Mouse (Mus musculus) hindbrain, embryonic 16.5 days (tissue): ENCODE results near the gene Mpg. TPM values are rescaled to one million over a fixed set of nuclear protein-coding genes. Genes with fewer than 3 reads are reported as not detected.
"Not testable (repeated sequence)": the region's sequence is repeated elsewhere in the genome, so short reads cannot be mapped to it uniquely, and the experiment has no call there.

Source experiments
- ATAC-seq: fragments of 200-750 bp; cut with Nextera tagmentation; 2 replicates; pipeline ENCODE4 v1.8.0; 2017; ENCODE audit warnings: moderate TSS enrichment, moderate library complexity
- H3K27ac ChIP-seq: fragments of 300-500 bp; sonication (generic); 2 replicates; pipeline ENCODE4 v1.5.1; 2014; ENCODE audit warnings: low read depth, mild to moderate bottlenecking, control low read depth, low read length, moderate library complexity
- H3K27me3 ChIP-seq: fragments of 300-500 bp; sonication (generic); replicated peaks from 2 replicates; pipeline ENCODE4 v1.6.1; 2014; ENCODE audit warnings: low read length; ENCODE audit not compliant: control insufficient read depth, insufficient read depth
- H3K36me3 ChIP-seq: fragments of 300-500 bp; sonication (generic); 2 replicates; pipeline ENCODE4 v1.6.1; 2014; ENCODE audit warnings: mild to moderate bottlenecking, low read length, moderate library complexity, mixed read lengths; ENCODE audit not compliant: control insufficient read depth, insufficient read depth
- H3K4me1 ChIP-seq: fragments of 300-500 bp; sonication (generic); 2 replicates; pipeline ENCODE4 v1.6.1; 2014; ENCODE audit warnings: low read depth, low read length; ENCODE audit not compliant: control insufficient read depth, insufficient read depth
- H3K4me2 ChIP-seq: fragments of 300-500 bp; sonication (generic); 2 replicates; pipeline ENCODE4 v1.6.1; 2014; ENCODE audit warnings: mild to moderate bottlenecking, low read length, control low read depth, moderate library complexity
- H3K4me3 ChIP-seq: fragments of 300-500 bp; sonication (generic); 2 replicates; pipeline ENCODE4 v1.5.1; 2014; ENCODE audit warnings: mild to moderate bottlenecking, low read length, control low read depth, moderate library complexity
- H3K9ac ChIP-seq: fragments of 300-500 bp; sonication (generic); 2 replicates; pipeline ENCODE4 v1.6.1; 2014; ENCODE audit warnings: low read depth, mild to moderate bottlenecking, control low read depth, low read length, moderate library complexity
- H3K9me3 ChIP-seq: fragments of 300-500 bp; sonication (generic); 2 replicates; pipeline ENCODE4 v1.6.1; 2014; ENCODE audit warnings: mild to moderate bottlenecking, low read length, moderate library complexity; ENCODE audit not compliant: control insufficient read depth
- WGBS: fragments of 180-500 bp; shearing (Covaris S2); extraction: QIAGEN DNeasy Blood & Tissue Kit; methylation state at CpG from one replicate; pipeline ENCODE4 v1.1.7; 2014; 5-methylcytosine and 5-hydroxymethylcytosine counted together
- polyA plus RNA-seq: library from polyadenylated mRNA; unstranded; fragments of >200 nt; fragmentation: Nextera tagmentation; extraction: Ambion mirVana; gene quantifications from 2 replicates; pipeline ENCODE4 v1.2.1, GENCODE M21; 2015

Mpg gene
- polyA plus RNA-seq, 1 experiment from 2014 or later: 34.7 TPM

DNA sequence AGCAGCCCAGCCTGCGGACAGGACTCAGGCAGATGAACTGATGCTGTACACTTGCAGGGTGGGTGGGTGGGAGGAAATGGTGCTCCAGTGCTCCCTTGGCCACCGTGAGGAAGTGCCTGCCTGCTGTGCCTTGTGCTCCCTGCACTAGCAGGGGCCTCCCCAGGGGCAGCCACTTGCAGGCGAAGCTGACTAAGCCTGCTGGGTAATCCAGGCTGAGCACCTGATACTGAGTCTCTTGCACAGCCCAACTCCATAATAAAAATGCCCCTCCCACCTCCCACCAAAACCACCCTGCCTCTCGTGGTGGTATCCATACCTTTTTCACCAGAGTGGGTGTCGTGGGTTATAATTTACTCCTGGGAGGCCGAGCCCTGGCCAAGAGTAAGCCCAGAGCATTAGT, 27.1 kb upstream of the Mpg start:
- Histone ChIP-seq H3K4me3 (no peak overlapping the region), H3K9ac (no peak overlapping the region), H3K4me1 (no peaks in the 10 kb centered on the region), H3K9me3 (no peaks in the 10 kb centered on the region), H3K4me2 (no peak overlapping the region), H3K27me3 (0 out of 2 replicates have a peak, but pooled peaks cover 2% of the 10 kb centered on the region), H3K36me3 (no peaks in the 10 kb centered on the region), H3K27ac (no peak overlapping the region)
- ATAC-seq: no peak
- WGBS: 66% methylated on average over 5 of the region's 6 CpGs

DNA sequence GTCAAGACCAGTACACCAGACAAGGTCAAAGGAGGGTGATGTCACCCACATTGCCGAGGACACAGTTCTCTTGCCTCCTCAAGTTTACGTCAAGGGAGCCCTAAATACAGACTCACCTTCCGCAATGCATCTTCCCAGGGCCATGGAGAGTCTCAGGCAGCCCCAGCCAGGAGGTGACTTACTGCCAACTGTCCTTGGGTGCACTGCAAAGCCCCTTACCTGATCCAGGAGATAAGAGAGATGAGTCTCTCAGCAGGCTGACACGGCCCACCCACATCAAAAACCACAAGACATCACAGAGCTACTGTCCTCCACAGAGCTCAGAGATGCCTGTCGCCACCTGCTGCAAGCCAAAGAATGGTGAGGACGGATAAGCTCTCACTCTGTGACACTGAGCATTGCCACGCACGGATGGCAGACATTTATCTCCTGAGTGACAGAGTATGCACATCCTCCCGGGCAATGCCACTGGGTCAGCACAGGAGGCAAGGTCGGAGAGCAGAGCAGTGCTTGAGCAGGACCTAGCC, 26.2 kb upstream of the Mpg start, which contains the start of gene Il9r:
Gene Il9r, minus strand, starts transcription at position 205 of the 527 bp plus-strand sequence.
- no peaks in the 10 kb centered on the region for H3K9me3 ChIP-seq
- no peaks in the 10 kb centered on the region; the same call in 1 of the 2 replicates for H3K4me1 ChIP-seq
- no peak within 1 kb of the TSS for H3K9ac ChIP-seq
- H3K4me3 ChIP-seq: no peak within 1 kb of the TSS
- no peaks in the 10 kb centered on the region for H3K36me3 ChIP-seq
- H3K27ac ChIP-seq: no peak within 1 kb of the TSS
- H3K27me3 ChIP-seq: 0 out of 2 replicates have a peak, but pooled peaks cover 2% of the 10 kb centered on the region
- no peak for ATAC-seq
- no peak within 1 kb of the TSS for H3K4me2 ChIP-seq
- 73% methylated on average over 10 of the region's 10 CpGs for whole genome bisulfite sequencing

DNA sequence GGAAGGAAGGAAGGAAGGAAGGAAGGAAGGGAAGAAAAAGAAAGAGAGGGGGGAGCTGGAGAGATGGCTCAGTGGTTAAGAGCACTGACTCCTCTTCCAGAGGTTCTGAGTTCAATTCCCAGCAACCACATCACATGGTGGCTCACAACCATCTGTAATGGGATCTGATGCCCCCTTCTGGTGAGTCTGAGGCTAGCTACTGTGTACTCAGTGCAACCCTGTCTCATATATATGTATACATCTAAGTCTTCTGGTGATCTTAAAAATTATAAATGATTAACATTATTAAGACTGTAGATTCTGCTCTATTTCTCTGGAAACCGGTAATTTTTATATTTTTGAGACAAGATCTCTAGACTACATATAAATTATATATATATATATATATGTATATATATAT, 25.3 kb upstream of the Mpg start:
- not testable (repeated sequence) for H3K4me1 ChIP-seq, H3K9ac ChIP-seq, H3K4me3 ChIP-seq, ATAC-seq, H3K4me2 ChIP-seq, H3K9me3 ChIP-seq, H3K27ac ChIP-seq, H3K27me3 ChIP-seq, H3K36me3 ChIP-seq
- 71% methylated on average over 1 of the region's 1 CpGs for WGBS

DNA sequence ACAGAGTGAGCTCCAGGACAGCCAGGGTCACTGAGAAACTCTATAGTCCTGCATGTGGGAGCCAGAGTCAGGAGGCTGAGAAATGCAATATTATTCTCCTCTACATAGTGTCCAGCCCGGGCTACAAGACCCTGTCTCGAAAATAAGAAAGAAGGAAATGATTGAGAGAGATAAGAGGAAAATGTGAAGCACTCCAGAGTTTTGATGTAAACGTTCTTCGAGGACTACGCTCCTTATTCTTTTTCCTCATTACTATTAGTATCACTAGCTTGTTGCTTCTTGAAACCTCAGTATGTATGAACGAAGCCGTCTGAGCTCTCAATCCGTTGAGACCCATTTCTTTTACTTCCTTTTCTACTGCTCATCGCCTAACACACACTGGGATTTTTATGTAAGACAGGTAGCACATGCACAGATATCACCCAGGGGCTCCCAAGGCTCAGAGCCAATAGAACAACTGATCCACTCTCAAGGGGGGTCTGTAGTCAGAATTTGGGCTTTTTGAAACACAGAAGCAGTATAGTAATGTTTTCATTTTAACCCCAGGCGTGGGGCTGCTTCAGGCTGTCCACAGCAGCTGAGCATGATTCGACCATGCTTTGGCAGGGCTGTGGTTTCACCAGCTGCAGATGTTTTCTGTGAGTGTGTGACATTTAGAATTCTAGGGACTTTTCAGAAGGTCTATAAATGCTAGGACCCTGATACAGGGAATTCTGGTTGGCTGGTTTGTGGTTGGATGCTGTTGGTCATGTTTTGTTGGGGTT, 24.2 kb upstream of the Mpg start:
- WGBS: 78% methylated on average over 11 of the region's 11 CpGs
- Histone ChIP-seq H3K4me1 (peaks cover 5% of the 10 kb centered on the region), H3K27me3 (0 out of 2 replicates have a peak, but pooled peaks cover 2% of the 10 kb centered on the region), H3K27ac (no peak overlapping the region), H3K9ac (no peak overlapping the region), H3K36me3 (no peaks in the 10 kb centered on the region), H3K4me3 (no peak overlapping the region), H3K9me3 (no peaks in the 10 kb centered on the region), H3K4me2 (no peak overlapping the region)
- no peak for ATAC-seq

DNA sequence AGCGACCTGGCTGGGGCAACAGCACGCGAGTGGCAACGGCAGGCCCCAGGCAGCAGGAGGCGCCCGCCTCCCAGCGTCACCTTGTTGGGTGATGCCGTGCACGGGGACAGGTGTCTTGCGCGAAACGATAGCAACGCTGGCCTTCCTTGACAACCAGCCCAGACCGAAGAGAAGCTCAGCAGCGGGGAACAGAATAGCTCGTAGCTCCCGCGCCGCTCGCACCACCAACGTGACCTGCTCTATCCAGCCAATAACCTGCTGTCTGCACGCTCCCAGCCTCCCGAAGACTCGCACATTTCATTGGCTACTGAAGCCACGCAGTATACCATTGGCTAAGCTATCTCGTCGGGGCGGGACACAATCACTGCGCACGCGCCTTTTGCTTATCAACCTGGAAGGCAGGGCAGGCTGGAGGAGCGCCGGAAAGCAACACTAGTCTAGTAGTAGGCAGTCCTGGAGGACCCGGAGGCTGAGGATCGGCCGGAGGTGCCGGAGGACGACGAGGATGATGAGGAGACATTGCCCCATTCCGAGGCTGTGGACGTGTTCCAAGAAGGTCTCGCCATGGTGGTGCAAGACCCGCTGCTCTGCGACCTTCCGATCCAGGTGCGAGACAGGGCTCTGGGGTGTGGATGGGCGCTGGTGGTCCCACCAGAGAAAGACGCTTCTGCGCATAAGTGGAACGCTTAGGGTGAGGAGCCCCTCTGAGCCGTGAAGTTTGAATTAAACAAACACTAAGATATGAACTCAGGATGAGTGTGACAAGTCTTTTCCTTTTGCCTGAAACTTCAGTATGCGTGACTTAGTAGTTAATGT, 21.0 kb upstream of the Mpg start, which contains the start of gene Snrnp25:
Gene Snrnp25, plus strand, starts transcription at position 358 of the 816 bp plus-strand sequence.
- Histone ChIP-seq H3K9ac (peak within 1 kb of the TSS; percentile 86), H3K4me2 (peak within 1 kb of the TSS; percentile 85), H3K27ac (peak within 1 kb of the TSS; percentile 64), H3K4me1 (peaks cover 5% of the 10 kb centered on the region), H3K4me3 (peak within 1 kb of the TSS; percentile 80), H3K9me3 (no peaks in the 10 kb centered on the region), H3K36me3 (peaks cover 10% of the 10 kb centered on the region), H3K27me3 (0 out of 2 replicates have a peak, but pooled peaks cover 2% of the 10 kb centered on the region)
- peak; percentile 100 for ATAC-seq
- under 1% methylated on average over 52 of the region's 52 CpGs for WGBS

DNA sequence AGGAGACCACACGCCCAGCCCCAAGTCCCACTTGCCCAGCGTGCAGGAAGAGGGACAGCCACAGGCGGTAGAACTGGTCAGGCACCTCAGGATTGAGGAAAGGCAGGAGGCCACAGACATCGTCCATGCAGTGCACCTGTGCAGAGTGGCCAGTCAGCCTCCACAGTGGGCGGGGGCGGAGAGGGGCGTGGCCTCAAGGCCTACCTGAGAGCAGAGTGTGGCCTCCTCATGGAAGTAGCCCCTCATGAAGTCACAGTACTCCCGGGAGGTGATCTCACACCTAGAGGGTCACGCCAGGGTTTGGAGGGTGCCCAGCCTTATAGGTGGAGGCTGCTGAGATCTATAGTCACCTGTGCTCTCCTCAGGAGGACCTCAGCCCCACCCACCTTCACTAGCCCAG, 15.7 kb upstream of the Mpg start:
- Histone ChIP-seq H3K27ac (no peak overlapping the region), H3K4me1 (peaks cover 5% of the 10 kb centered on the region), H3K4me3 (no peak overlapping the region), H3K9ac (no peak overlapping the region), H3K36me3 (peaks cover 16% of the 10 kb centered on the region), H3K4me2 (no peak overlapping the region), H3K9me3 (no peaks in the 10 kb centered on the region), H3K27me3 (no peaks in the 10 kb centered on the region)
- WGBS: 89% methylated on average over 9 of the region's 9 CpGs
- no peak for ATAC-seq

DNA sequence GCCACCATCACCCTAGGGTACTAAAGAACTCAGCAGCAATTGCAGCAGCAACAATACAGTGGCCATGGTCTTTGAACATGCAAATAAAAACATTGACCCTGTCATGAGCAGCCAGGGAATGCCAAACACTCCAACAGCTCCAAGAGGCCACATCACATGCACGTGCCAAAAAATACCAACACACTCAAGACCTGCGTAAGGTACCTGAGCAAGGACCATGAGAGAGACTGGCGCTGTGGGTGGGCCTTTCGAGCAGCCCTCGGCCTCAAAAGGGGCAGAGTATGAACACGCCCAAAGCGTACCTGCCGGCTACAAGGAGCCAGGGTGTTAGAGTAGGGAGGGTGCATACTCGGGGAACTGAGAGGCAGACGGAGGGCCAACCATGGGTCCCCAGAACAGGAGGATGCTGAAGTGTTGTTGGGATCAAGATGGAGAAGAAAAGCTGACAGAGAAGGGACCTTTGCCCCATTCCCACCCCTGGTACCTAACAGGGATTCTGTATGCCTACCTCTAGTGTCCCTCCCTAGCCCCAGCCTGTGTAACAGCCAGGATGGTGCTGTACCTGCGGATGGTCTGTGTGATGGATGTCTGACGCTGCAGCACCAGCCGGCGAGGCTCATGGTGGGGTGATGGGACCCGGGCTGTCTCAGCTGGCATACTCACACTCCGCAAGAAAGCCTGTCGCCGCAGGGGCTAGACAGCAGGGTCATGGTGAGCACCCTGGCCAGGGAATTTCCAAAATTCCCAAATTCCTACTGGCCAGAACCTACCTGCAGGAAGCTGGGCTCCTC, 10.7 kb upstream of the Mpg start:
- H3K9me3 ChIP-seq: no peaks in the 10 kb centered on the region
- no peaks in the 10 kb centered on the region for H3K27me3 ChIP-seq
- H3K4me2 ChIP-seq: no peak overlapping the region
- H3K4me3 ChIP-seq: no peak overlapping the region
- H3K27ac ChIP-seq: no peak overlapping the region
- H3K4me1 ChIP-seq: peaks cover 6% of the 10 kb centered on the region; the same call in 1 of the 2 replicates
- peaks cover 3% of the 10 kb centered on the region; the same call in 1 of the 2 replicates for H3K36me3 ChIP-seq
- ATAC-seq: no peak
- 93% methylated on average over 18 of the region's 18 CpGs for WGBS
- H3K9ac ChIP-seq: no peak overlapping the region

DNA sequence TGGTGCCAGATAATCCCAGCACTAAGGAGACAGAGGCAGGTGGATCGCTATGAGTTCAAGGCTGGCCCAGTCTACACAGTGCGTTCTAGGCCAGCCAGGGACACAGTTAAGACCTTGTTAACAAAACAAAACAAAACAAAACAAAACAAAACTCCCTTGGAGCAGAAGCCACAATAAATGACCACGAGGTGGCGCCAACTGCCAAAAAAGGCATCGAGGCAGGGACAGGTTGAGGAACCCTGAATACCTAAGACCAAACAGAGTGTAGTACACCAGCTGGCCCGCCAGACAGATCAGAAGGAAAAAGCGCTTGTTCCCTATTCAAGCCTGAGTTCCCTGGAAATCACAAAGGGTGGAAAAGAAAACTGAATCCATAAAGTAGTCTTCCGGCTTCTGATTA, 9.5 kb upstream of the Mpg start:
- 17% methylated on average over 8 of the region's 8 CpGs for WGBS
- Histone ChIP-seq H3K4me1 (peaks cover 12% of the 10 kb centered on the region), H3K27me3 (no peaks in the 10 kb centered on the region), H3K9ac (no peak overlapping the region), H3K4me3 (no peak overlapping the region), H3K4me2 (no peak overlapping the region), H3K27ac (no peak overlapping the region), H3K9me3 (no peaks in the 10 kb centered on the region), H3K36me3 (no peaks in the 10 kb centered on the region)
- ATAC-seq: 0 out of 2 replicates have a peak, but pooled peaks have one; percentile 43
